In genomic region chr5:149767116-149767515, GRCm38 (mm10) we compare ENCODE assay signal across 22 mouse cellular contexts.
A peak's percentile ranks its signal among the peaks of the same experiment; 100 is the strongest.
DNase-seq lines count a peak whose midpoint lies in the region; ATAC-seq lines count a peak whose summit lies in the region.
"Had no signal": no experiment of that assay in that cellular context is flagged by ENCODE, and none has a peak within 500 bp of the region (broad histone marks: within the 10 kb centered on the region; RNA-seq: fewer than 3 reads in every experiment).

No protein-coding gene starts in this region.

- ATAC-seq in kidney, embryonic 15.5 days (replicated peaks; ENCODE audit: low FRiP score): no peak
- ATAC-seq in kidney, embryonic 14.5 days (ENCODE audit: low FRiP score, low TSS enrichment): no peak
- no peak for ATAC-seq in limb, embryonic 13.5 days (ENCODE audit: low FRiP score, low read depth)
- ATAC-seq: forebrain, embryonic 16.5 days; hindbrain, embryonic 16.5 days; intestine, embryonic 15.5 days had no signal

- H3K4me2 ChIP-seq in kidney, embryonic 15.5 days: no peak overlapping the region
- no peak overlapping the region for H3K4me2 ChIP-seq in kidney, embryonic 14.5 days (replicated peaks; ENCODE audit: low read depth, low read length)
- H3K4me2 ChIP-seq in limb, embryonic 13.5 days (replicated peaks): 0 out of 2 replicates have a peak overlapping the region, but pooled peaks have one; percentile 9
- H3K4me2 ChIP-seq: embryonic facial prominence, embryonic 12.5 days; forebrain, embryonic 12.5 days; heart, embryonic 13.5 days; hindbrain, embryonic 12.5 days; intestine, embryonic 15.5 days had no signal

- DNase-seq in hindlimb bud, embryonic 11.5 days (ENCODE audit: extremely low spot score, low read depth, low spot score): peak; percentile 10
- DNase-seq in frontal cortex, adult 2 months (ENCODE audit: extremely low spot score in 1 of 2, low spot score in 1 of 2): no peak
- no peak for DNase-seq in adrenal gland, postnatal 4 days (ENCODE audit: low spot score in 2 of 2)
- no peak for DNase-seq in B cell, adult 2 months
- DNase-seq: adrenal gland, adult 2 months; adrenal gland, postnatal 25 days; cerebellum, adult 11 months; cerebellum, adult 8-10 months; cerebellum, postnatal 14 days; gastrocnemius, postnatal 36 days; heart, postnatal 36 days had no signal

- H3K9me3 ChIP-seq in kidney, embryonic 15.5 days (replicated peaks): no peaks in the 10 kb centered on the region
- no peaks in the 10 kb centered on the region for H3K9me3 ChIP-seq in kidney, embryonic 14.5 days (ENCODE audit: control insufficient read depth, low read length)
- H3K9me3 ChIP-seq in limb, embryonic 13.5 days: no peaks in the 10 kb centered on the region
- H3K9me3 ChIP-seq: embryonic facial prominence, embryonic 12.5 days; forebrain, embryonic 12.5 days; heart, embryonic 13.5 days; hindbrain, embryonic 12.5 days; intestine, embryonic 15.5 days had no signal

- H3K4me3 ChIP-seq in kidney, embryonic 15.5 days (replicated peaks): no peak overlapping the region
- no peak overlapping the region for H3K4me3 ChIP-seq in kidney, embryonic 14.5 days (ENCODE audit: low read length)
- no peak overlapping the region for H3K4me3 ChIP-seq in limb, embryonic 13.5 days
- H3K4me3 ChIP-seq: embryonic facial prominence, embryonic 12.5 days; forebrain, embryonic 12.5 days; heart, embryonic 13.5 days; hindbrain, embryonic 12.5 days; intestine, embryonic 15.5 days had no signal

- H3K27me3 ChIP-seq in kidney, embryonic 15.5 days: no peaks in the 10 kb centered on the region
- no peaks in the 10 kb centered on the region for H3K27me3 ChIP-seq in kidney, embryonic 14.5 days (ENCODE audit: control insufficient read depth, insufficient read depth, low read length)
- peaks cover 4% of the 10 kb centered on the region; the same call in 1 of the 2 replicates for H3K27me3 ChIP-seq in limb, embryonic 13.5 days
- H3K27me3 ChIP-seq: CH12.LX; embryonic facial prominence, embryonic 12.5 days; forebrain, embryonic 12.5 days; heart, embryonic 13.5 days; hindbrain, embryonic 12.5 days; intestine, embryonic 15.5 days had no signal

- H3K27ac ChIP-seq in kidney, embryonic 15.5 days: peak overlapping the region; percentile 18; the same call in 1 of the 2 replicates
- no peak overlapping the region for H3K27ac ChIP-seq in kidney, embryonic 14.5 days (ENCODE audit: low read depth, low read length)
- H3K27ac ChIP-seq in limb, embryonic 13.5 days: no peak overlapping the region
- H3K27ac ChIP-seq: embryonic facial prominence, embryonic 12.5 days; forebrain, embryonic 12.5 days; heart, embryonic 13.5 days; hindbrain, embryonic 12.5 days; intestine, embryonic 15.5 days had no signal

- 0 out of 2 replicates have a peak, but pooled peaks cover 2% of the 10 kb centered on the region for H3K4me1 ChIP-seq in kidney, embryonic 15.5 days
- H3K4me1 ChIP-seq in kidney, embryonic 14.5 days (ENCODE audit: control insufficient read depth, insufficient read depth, low read length): no peaks in the 10 kb centered on the region
- peaks cover 9% of the 10 kb centered on the region for H3K4me1 ChIP-seq in limb, embryonic 13.5 days
- H3K4me1 ChIP-seq: hindbrain, embryonic 12.5 days; intestine, embryonic 15.5 days had no signal

- no peaks in the 10 kb centered on the region for H3K36me3 ChIP-seq in kidney, embryonic 15.5 days
- no peaks in the 10 kb centered on the region for H3K36me3 ChIP-seq in kidney, embryonic 14.5 days (ENCODE audit: control insufficient read depth, insufficient read depth, low read length)
- no peaks in the 10 kb centered on the region for H3K36me3 ChIP-seq in limb, embryonic 13.5 days
- H3K36me3 ChIP-seq: embryonic facial prominence, embryonic 12.5 days; forebrain, embryonic 12.5 days; heart, embryonic 13.5 days; hindbrain, embryonic 12.5 days; intestine, embryonic 15.5 days had no signal

- no peak overlapping the region for H3K9ac ChIP-seq in kidney, embryonic 15.5 days
- no peak overlapping the region for H3K9ac ChIP-seq in kidney, embryonic 14.5 days (ENCODE audit: low read depth, low read length)
- no peak overlapping the region for H3K9ac ChIP-seq in limb, embryonic 13.5 days
- H3K9ac ChIP-seq: embryonic facial prominence, embryonic 12.5 days; forebrain, embryonic 12.5 days; heart, embryonic 13.5 days; hindbrain, embryonic 12.5 days; intestine, embryonic 15.5 days had no signal

- 77% methylated on average over 8 of the region's 8 CpGs for WGBS in kidney, embryonic 15.5 days
- WGBS in kidney, embryonic 14.5 days: 72% methylated on average over 8 of the region's 8 CpGs
- 23% methylated on average over 8 of the region's 8 CpGs for WGBS in limb, embryonic 13.5 days
